Mouse (Mus musculus): Measurements from ENCODE around the gene Gm20517. TPM values are rescaled to one million over a fixed set of nuclear protein-coding genes. Genes with fewer than 3 reads are reported as not detected.
A peak's percentile ranks its signal among the peaks of the same experiment; 100 is the strongest.
"Not testable (repeated sequence)": the region's sequence is repeated elsewhere in the genome, so short reads cannot be mapped to it uniquely, and the experiment has no call there.

Gm20517 gene
- polyA plus RNA-seq, 3 experiments from 2014 or later = 0.68 to 0.79 TPM; not detected in 1

DNA sequence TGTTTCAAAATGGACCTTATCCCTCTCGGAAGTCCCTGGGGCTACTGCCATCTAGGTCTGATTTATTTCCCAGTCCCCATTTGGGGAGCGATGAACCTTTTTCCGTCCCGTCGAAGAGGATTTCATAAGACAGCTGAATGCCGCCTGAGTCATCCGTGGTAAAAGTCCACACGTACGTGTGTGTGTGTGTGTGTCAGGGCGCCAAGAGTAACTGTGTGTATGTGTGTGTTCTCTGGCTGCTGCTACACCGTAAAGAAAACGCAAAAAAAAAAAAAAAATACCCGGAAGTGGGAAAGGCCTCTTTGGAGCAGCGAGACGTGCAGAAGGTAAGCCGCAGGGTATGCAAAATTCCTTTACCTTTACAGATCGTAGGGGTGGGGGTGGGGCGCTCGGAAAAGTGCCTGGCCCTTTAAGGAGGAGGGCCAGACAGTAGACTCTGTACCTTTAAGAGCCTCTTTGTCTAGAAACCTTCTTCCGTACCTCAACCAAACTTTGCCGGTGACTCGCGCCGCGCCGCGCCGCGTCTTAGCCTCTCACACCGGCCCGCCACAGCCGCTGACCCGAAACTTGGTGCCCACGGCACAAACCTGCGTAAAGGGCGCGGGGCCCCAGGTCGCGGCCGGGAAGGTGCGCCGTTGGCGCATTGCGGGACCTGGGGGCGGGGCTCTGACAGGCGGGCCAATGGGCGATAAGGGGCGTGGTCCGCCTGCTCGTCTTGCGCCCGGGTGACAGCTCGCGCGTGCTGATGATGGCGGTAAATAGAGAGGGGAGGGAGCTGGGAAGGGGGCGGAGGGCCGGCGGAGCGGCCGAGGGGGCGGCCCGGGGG is 17.7 kb downstream of the Gm20517 start:
- ATAC-seq = peak; percentile 91

DNA sequence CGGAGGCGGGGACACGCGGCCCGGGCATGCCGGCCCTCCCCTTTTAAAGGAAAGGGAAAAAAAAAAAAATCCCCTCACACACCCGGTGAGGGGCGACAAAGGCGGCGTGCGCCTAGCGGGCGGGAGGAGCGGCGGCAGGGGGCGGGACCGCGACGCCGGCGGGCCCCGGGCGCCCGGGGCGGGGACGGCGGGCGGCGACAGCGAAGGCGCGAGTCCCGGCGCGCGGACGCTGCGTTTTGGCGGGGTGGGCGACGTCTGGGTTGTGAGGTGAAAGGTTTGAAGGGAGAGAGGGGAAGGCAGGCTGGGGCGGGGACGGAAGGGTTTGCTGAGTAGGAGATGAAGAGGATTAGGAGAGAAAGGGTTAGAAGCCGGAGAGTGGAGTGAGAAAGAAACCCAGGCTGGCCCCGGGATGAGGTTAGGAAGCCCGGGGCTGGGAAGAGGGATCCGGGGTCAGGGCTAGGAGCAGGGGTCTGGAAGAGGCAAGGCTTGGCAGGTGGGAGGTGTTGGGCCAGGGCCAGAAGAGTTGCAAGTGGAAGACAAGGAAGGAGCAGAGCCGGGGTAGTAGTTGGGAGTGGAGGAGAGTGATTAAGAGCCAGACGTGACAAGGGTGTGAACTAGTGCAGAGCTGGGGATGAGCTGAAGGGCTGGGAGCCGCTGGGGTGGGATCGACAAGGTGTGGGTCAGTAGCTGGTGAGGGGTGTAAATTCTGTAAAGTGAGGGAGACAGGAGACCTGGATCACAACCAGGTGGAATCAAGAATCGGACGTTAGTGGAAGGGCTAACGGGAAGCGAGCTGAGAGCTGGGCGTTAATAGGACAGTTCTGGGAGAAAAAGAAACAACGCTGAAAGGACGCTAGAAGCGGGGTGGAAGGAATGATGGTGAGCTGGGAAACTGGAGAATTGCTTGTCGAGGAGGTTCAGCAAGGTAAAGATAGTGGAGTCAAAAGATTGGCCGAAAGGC is 18.6 kb downstream of the Gm20517 start:
- peak; percentile 29 for ATAC-seq

DNA sequence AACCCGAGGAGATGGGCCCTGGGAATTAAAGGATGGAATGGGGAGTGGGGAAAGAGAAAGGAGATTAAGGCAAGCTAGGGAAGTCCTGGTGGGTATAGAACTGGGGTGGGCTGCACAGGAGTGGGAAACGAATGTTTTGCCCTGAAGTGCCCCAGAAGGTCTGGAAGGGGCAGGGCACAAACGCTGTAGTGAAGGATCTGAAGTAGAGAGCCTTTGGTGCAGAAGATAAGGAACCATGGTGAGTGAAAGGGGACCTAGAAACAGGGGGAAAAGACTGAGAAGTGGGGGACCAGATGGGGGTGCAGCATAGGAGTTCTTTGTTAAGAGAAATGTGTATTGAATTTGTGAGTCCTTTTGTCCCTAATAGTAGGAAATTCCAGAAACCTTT is 19.3 kb downstream of the Gm20517 start, which contains the start of gene Usp49:
Usp49 (plus strand) TSS at position 13 of the 388 bp plus-strand sequence.
- ATAC-seq = no peak

DNA sequence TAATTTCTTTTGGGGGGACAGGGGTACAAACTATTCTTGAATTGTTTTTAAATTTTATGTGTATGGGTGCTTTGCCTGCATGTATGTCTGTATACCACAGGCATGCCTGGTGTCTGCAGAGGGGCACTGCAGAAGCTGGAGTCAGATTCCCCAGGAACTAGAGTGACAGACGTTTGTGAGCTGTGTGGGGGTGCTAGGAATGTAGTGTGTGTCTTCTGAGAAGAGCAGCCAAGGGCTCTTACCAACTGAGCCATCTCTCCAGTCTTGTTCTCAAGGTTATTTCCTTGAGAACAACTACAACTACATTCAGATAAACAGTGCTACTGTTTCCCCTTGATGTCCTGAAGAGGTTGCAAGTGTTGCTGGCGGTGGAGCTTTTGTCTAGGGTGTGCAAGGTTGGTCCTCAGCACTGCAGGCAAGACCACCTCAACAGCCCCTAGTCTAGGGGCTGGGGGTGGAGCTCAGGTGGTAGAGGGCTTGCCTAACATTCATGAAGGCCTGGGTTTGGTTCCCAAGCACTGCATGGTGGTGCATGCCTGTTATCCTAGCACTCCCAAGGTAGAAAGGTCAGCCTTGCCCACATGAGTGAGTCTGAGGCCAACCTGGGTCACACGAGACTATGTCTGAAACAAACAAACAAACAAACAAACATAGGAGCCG is 20.9 kb downstream of the Gm20517 start:
- no peak for ATAC-seq

DNA sequence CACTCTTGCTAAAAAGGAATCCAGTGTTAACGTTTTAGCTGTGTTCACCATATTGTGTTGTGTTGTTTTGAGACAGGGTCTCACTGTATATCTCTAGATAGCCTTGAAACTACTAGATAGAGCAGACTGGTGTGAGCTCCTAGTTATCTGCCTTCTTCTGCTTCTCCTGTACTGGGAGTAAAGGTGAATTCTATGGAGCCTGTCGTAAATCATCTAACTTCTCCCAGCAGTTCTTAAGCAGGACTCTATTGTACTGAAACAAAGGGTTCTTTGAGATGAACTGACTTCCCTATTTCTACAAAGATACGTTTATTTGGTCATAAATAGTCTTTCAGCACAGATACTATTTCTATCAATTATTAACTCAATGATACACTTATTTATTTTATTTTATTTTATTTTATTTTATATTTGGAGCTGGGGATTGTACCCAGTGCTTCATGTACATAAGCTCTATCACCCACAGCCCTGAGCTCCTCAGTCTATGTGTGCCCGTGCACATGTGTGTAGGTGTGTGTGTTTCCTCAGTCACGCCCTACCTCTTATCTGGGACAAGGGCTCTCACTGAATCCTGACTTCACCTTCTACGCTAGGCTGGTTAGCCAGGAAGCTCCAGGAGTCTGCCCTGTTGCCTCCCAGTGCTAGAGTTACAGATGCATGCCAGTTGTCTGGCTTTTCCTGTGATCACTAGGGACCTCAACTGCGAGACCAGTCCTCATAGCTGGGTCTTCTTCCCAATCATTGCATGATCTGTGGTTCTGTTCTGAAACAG is 22.8 kb downstream of the Gm20517 start:
- ATAC-seq = no peak

DNA sequence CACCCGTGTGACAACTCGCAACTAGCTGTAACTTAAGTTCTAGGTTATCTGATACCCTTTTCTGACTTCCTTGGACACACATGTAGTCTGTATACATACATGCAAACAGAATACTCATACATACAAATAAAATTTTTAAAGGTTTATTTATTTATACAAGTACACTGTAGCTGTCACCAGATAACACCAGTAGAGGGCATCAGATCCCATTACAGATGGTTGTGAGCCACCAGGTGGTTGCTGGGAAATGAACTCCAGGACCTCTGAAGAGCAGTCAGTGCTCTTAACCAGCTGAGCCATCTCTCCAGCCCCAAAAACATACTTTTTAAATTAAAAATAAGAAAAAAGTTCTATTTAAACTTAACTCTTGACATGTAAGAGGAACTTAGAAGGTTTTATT is 31.6 kb downstream of the Gm20517 start:
- no peak for ATAC-seq

DNA sequence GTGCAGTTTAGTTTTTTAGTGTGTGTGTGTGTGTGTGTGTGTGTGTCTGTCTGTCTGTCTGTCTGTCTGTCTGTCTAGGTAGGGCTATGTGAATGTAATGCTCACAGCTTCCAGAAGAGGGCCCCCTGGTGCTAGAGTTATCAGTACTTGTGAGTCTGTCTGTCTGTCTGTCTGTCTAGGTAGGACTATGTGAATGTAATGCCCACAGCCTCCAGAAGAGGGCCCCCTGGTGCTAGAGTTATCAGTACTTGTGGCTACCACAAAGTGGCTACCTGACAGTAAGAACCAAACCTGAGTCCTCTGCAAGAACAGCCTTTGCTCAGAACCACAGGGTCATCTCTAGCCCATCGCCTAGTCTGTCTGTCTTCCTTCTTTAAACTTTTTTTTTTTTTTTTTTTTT is 35.3 kb downstream of the Gm20517 start:
- ATAC-seq = no peak

DNA sequence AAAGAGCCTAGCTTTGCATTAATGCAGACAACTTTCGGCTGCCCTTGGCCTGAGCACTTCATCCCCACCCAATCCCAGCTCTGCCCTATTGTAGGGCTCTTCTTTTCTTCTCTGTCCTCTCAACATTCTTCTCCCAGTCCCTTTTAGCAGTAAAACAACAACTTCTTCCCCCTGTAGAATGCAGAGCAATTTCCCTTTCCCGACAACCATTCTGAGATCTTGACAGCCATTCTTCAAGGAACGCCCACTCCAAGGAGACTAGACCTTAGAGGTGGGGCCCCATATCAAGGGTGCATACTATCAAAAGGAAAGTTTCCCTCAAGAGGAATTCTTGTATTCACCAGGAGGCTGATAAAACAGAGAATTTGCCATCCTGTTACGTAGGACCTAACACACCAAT is 37.6 kb downstream of the Gm20517 start:
- ATAC-seq = no peak

DNA sequence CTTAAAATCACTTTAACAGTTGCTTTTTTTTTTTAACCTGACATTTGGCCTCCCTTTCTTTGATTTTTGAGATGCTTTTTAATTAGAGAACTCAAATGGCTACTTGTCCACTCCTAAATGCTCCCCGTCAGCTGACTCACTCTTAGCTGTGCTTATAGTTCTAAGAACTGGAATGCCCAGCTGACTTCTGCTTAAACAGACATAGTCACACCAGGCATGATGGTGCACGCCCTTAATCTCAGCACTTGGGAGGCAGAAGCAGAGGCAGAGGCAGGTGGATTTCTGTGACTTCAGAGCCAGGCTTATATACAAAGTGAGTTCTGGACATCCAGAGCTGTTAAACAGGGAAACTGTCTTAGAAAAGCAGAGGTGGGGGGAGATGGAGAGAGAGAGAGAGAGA is 40.6 kb downstream of the Gm20517 start:
- ATAC-seq = no peak

DNA sequence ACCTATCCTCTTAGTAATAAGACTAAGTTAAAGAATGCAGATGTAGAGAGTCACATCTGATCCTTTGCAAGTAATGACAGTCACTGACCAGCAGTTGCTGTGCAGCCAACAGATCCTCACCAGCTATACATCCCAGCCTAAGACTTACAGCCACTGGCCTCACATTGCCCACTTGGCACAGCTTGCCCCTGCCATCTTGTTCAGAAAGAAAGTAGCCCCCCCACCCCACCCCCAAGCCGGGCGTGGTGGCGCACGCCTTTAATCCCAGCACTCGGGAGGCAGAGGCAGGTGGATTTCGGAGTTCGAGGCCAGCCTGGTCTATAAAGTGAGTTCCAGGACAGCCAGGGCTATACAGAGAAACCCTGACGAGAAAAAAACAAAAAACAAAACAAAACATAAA is 43.0 kb downstream of the Gm20517 start:
- ATAC-seq = not testable (repeated sequence)

DNA sequence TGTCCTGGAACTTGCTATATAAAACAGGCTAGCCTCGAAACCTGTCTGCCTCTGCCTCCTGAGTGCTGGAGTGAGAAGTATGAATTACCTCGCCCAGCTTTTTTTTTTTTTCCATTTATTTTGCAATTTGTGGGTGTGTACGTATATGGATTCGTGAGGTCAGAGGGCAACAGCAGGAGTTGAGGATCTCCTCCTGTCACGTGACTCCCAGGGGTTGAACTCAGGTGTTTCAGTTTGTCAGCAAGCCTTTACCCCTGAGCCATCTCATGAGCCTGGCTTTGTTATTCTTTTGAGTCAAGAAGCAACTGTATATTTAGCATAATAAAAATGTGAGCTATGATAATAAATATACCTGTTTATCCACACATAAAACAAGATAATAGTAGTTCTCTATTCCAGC is 44.3 kb downstream of the Gm20517 start:
- ATAC-seq = no peak

DNA sequence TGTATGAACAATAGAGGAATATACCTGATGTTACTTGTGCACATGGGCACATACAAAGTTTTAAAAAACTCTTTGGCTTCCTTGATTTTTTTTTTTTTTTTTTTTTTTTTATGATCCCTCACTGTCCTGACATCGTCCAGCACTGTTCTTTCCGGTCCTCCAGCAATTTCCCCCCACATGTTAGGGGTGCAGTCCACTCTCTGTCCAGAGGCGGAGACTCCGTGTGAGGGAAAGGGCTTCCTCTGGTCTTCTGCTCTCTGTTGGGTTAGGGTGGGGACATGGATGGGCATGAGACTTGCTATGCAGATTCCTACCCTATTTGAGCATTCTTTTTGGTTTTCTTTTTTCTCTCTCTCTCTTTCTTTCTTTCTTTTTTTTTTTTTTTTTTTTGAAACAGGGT is 46.5 kb downstream of the Gm20517 start:
- ATAC-seq = no peak

DNA sequence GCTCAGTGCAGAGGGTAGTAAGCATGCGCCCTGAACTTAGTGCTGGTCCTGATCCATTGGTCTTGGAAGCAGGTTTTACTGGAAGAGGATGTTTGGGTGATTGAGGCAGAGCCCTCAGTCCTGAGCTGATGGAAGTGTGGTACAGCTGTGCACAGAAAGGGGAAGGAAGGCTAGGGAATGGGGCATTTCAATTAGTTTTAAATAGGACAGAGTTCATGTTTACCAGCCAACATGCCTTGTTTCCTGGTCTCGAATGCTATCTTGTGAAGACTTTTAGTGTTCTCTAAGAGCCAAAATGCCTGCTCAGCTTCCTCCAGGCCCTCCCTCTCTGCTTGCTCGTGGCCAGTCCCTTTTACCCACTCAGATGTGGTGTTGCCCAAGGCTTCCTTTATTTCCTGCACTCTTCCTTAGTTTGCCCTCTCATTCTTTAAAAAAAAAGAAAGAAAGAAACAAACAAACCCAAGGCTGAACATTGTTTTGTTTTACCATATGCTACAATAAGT is 47.4 kb downstream of the Gm20517 start:
- no peak for ATAC-seq

DNA sequence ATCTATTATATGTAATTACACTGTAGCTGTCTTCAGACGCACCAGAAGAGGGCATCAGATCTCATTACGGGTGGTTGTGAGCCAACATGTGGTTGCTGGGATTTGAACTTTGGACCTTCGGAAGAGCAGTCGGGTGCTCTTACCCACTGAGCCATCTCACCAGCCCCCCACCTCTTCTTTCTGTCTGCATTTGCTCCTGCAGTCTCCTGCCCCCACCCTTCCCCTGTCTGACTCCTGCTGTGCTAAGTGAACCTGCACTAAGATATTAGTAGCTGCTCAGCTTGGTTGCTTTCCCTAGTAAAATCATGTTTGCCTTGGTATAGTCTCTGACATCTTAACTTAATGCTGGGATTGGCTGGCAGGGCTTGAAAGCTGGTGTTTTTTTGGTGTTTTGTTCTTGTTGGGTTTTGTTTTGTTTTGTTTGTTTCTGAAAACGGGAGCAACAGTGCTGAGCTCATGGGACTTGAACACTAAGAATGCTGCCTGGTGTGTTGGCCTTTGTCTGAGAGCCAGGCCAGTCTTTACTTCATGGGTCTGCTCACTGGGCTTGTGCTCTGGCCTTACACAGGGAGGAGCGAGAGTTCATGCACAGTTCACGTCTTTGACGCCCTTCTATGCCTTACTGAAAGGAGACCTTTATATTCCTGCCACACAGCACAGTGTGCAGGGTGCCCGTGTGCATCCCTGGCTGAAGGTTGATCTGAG is 51.8 kb downstream of the Gm20517 start:
- ATAC-seq = no peak

DNA sequence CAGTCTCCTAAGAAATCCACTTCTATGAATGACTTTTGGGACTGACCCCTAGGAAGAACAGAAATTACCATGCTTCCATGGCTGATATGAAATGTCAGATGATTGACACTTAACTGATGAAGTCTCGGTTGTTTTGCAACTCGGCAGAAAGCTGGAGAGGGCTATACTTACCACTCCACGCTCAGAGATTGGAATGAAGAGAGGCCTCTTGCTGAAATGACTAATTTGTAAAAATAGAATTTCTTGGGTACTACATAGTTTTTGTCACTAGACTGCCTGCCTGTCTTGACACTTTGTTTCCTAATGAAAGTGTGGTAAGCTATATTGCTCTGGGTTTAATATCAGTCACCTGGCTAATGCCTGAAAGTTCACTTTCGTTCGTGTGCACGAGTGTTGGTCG is 53.1 kb downstream of the Gm20517 start:
- no peak for ATAC-seq

DNA sequence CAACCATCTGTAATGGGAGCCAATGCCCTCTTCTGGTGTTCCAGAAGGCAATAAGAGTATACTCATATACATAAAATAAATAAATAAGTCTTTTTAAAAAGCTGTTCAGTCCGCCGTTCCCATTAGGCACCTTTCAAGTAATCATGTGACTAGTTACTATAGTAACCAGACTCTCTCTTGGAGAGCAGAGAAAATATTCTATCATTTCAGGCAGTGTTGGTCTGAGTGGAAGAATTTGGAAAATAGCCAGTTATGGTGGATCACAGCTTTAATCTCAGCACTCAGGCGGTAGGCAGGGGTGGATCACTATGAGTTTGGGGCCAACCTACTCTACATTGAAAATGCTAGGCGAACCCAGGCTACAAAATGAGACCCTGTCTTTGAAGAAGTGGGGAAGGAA is 57.8 kb downstream of the Gm20517 start:
- no peak for ATAC-seq

DNA sequence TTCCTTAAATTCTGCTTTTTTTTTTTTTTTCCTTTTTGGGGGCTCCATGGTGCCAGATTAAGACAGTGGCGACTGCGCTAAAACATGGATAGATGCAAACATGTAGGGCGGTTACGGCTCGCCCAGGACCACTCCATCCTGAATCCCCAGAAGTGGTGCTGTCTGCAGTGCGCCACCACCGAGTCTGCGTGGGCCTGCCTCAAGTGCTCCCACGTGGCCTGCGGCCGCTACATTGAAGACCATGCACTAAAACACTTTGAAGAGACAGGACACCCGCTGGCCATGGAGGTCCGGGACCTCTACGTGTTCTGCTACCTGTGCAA is 60.6 kb downstream of the Gm20517 start:
- no peak for ATAC-seq

DNA sequence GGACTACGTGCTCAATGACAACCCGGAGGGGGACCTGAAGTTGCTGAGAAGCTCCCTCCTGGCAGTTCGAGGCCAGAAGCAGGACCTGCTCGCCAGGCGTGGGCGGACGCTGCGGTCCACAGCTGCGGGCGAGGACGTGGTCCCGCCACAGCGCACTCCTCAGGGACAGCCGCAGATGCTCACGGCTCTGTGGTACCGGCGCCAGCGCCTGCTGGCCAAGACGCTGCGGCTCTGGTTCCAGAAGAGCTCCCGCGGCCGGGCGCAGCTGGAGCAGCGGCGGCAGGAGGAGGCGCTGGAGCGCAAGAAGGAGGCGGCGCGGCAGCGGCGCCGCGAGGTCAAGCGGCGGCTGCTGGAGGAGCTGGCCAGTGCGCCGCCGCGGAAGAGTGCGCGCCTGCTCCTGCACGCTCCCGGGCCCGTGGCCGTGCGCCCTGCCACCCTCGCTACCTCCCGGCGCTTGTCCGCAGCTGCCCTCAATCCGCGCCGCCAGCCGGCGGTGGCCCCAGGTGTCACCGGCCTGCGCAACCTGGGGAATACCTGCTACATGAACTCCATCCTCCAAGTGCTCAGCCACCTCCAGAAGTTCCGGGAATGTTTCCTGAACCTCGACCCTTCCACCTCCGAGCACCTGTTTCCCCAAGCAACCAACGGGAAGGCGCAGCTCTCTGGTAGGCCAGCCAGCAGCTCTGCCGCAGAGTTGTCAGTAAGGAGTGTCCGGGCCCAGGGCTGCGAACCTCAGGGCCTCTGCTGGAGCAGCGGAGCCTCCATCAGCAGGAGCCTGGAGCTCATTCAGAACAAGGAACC is 61.1 kb downstream of the Gm20517 start:
- ATAC-seq = no peak

DNA sequence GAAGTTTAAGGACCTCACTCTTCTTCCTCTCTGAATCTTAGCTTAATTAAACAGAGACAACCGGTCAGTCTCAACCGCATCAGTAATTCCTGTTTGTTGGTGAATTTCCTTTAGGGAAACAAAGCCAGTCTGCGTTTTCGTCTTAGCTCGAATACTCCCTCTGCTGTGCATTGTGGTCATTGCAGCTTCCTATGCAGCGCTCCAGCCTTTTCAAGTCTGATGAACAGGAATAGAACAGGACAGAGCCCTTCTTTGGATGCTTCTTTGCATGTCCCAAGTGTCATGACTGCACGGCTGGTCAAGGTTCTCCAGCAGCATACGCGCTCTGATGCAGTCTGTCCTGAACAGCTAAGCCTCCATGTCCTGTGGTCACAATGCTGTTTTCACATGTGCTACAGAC is 65.2 kb downstream of the Gm20517 start:
- ATAC-seq = no peak

DNA sequence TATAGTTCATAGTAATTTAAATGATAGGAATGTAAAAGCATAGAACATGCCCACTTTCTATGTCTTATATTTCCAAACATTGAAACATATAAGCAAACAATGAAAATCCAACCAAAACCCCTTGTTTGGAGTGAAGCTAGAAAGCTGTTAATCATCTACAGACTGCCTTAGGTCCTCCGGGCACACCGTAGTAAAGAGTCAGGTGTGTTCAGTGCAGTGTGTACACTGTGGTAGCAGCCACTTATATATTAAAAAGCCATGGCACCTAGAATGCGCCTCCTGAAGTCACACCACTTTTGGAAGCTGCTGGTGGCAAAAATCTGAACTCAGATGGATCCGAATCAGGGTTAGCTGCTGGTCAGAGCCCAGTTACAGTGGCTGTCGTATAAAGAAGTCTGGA is 66.8 kb downstream of the Gm20517 start:
- ATAC-seq = no peak

DNA sequence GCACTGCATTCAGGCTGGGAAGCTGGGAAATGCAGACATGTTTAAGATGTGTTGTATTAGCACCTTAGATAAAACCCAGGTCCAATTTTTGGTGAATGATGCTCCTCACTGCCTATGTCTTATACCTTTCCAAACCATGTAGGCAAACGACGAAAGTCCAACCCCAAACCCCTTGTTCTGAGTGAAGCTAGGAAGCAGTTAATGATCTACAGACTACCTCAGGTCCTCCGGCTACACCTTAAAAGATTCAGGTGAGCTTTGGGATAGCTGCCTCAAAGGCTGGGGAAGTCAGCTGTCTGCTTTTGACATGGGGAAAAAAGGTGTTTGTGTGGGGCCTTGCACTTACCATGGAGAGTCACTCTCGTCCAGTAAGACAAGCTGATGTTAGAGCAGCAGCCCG is 67.3 kb downstream of the Gm20517 start:
- ATAC-seq = no peak
